Mouse (Mus musculus): ENCODE results near the gene Ank3. TPM values are rescaled to one million over a fixed set of nuclear protein-coding genes. Genes with fewer than 3 reads are reported as not detected.

The Ank3 gene
- polyA plus RNA-seq, 2 experiments from 2014 or later: 0.05 to 1.3 TPM

Other genes starting within 250 kb of the Ank3 start
- gene Rhobtb1, start 247.3 kb upstream of the Ank3 start, polyA plus RNA-seq (2017; shearing (Covaris generic)): not detected
- not detected for gene A930033H14Rik, start 185.7 kb upstream of the Ank3 start, polyA plus RNA-seq (2017; shearing (Covaris generic))
- 10 to 100 TPM; 38.3 to 42.9 TPM for gene Cdk1, start 45.8 kb upstream of the Ank3 start, polyA plus RNA-seq (2017; shearing (Covaris generic))

Measured in activated CD4-positive, CD25-positive, alpha-beta regulatory T cell, adult 4 months (primary cell).